Mouse (Mus musculus) C2C12 (cell line): ENCODE data around the gene Frmd4a.

ENCODE experiments used
- CTCF ChIP-seq: IDR thresholded peaks from one replicate; pipeline ENCODE4 v1.5.1; 2011; ENCODE audit not compliant: control insufficient read depth, insufficient read depth, insufficient read length
- MAX ChIP-seq: IDR thresholded peaks from one replicate; pipeline ENCODE4 v1.6.1; 2011; ENCODE audit warnings: mild to moderate bottlenecking, control low read depth

- TF ChIP-seq CTCF (no peak), MAX (no peak)
Observed at GRCm38 (mm10) chr2:4511080-4511386, 493.5 kb downstream of the Frmd4a start.
